Mouse (Mus musculus): ENCODE results near the gene Mnd1.

The Mnd1 gene

DNA sequence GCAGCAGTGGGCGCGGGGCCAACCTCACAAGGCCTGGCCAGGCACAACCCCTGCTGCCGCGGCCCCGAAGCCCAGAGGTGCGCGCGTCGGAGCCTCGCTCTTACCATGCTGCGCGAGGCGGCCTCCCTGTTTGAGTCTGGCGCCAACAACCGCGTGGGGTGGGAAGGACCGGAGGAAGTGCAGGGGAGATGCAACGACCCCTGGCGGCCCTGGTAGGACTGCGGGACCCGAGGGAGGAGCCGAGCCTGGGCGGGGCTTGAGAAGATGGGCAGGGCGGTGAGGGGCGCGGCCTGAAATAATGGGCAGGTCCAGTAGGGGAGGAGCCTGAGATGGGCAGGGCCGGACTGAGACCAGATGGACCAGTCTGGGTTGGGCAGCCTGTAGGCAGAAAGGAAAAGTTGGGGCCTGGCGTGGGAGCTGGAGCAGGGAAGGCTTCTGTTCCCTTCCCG, at the start of gene Mnd1:
Mnd1 (minus strand) TSS at position 229 of the 449 bp plus-strand sequence.
- DNase-seq (ENCODE audit: low spot score) = peak; percentile 97

DNA sequence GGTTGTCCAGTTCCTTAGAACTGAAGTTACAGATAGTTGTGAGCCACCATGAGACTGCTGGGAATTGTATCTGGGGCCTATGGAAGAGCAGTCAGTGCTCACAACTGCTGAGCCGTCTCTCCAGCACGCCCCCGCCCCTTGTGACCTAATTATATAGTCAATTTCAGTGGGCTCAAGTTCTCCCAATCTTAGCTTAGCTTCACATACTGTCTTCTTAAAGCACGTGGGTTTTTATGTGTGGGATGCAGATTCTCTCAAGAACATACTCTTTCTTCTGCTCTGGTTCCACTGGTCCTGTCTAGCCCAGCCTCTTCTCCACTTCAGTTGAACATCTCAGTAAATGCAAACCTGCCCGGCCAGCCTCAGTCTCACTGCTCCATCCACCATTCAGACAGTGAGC, 49.1 kb upstream of the Mnd1 start:
- DNase-seq (ENCODE audit: low spot score) = no peak

DNA sequence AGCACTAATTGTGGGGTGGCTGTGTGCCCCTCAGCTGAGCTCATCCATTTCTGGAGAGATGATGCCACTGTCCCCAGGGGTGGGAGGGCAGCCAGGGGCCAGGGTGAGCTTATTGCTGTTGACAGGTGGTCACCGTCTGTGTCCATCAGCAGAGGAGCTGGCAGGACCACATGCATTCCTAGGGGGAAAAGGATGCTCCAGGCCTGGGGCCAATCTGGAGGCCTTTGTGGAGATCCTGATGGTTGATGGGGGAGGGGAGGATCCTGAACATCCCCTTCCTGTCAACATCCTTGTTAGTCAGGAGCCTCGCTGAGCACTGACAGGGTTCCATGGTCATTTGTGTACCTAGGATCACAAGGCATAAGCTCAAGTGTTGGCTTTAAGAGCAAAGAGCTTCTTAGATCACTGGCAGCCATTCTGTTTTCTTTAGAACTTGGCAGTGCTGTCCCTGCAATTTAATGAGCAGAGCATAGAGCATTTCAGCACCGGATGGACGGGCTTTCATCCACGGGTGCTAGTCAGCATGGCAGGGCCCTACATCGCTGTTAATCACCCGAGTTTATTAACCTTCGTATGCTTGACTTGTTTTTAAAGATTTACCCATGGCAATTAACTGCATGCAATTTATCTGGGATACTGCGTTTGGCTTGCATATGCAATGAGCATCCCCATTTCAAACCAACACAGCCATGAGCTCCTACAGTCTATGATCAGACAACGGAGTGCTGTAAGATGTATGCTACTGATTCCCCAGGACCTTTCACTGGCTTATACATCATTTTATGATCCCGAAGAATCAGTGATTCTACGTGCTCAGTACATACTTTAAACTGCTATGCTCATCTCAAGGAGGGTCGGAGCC, 45.2 kb upstream of the Mnd1 start:
- DNase-seq (ENCODE audit: low spot score) = no peak

- no peak for DNase-seq (ENCODE audit: low spot score)
Observed at GRCm38 (mm10) chr3:84199516-84199915, 43.9 kb upstream of the Mnd1 start.

DNA sequence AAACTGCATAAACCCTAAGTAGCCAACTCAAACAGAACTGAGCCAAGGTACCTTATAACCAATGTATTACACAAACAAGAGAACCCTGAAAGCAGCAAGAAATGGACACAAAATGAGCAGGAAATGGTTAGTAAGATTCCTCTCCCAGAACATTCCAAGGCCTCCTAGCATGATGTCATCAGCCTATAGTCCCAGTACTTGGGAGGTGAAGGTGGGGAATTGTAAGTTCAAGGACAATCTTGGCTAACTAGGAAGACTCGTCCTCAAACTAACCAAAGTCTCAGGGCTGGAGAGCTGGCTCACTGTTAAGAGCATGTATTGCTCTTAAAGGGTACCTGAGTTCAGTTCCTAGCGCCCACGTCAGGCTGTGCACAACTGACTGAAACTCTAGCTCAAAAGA, 42.6 kb upstream of the Mnd1 start:
- DNase-seq (ENCODE audit: low spot score) = no peak

GRCm38 (mm10) chr3:84193881-84194280, 38.3 kb upstream of the Mnd1 start:
- DNase-seq (ENCODE audit: low spot score) = no peak

DNA sequence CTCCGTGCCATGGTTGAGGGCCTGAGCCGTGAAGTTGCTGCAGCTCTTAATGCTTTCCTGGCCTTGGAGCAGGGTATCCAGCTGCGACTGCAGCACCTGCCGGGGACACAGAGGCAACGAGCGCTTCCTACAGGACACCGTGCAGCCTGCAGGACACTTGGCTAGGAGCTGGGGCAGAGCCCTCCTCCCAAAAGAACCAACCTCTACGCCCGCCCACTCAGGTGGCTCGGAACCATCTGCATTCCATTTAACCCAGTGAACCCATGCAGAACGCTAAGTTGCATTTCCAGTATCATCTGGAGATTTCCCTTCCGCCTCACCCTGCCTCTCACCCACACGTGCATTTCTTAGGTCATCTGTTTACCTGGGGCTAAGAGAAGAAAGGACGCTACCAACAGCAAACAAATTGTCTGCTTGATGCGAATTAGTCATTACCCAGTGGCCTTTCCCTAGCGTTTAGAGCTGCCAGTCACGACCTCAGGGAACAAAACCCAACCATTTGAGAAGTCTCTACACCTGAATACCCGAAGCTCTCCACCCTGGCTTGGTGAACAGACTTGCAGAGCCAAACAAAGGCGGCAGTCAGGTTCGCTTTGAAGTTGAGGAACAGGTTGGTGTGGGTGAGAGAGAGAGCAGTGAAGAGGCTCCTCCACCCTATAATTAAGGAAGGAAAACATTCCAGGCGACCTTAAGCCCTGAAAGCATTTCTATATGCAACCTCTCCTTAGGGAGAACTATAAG, 35.7 kb upstream of the Mnd1 start:
- DNase-seq (ENCODE audit: low spot score) = no peak

DNA sequence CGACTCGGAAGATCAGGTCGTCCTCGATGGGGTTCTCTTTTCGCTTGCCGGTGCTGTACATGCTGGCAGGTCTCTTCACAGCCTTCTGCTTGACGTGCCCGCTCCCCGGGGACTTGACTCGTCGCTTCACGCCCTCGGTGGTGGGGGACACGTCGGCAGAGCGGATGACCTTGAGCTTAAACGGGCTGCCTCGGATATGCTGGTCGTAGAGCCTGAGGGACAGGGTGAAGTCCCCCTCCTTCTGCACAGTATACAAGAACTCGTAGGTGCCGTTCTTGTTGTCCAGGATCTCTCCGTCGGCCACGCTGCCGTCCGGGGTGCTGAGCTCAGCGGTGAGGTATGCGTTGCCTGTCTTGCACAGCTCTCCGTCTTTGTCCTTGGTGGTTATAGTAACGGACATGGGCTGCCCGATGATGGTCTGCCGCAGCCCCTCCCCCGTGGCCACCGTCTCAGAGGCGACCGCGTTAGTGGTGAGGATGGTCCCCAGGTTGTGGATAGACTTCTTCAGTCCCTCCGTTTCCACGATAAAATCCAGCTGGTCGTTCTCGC, 35.0 kb upstream of the Mnd1 start:
- DNase-seq (ENCODE audit: low spot score) = no peak

DNA sequence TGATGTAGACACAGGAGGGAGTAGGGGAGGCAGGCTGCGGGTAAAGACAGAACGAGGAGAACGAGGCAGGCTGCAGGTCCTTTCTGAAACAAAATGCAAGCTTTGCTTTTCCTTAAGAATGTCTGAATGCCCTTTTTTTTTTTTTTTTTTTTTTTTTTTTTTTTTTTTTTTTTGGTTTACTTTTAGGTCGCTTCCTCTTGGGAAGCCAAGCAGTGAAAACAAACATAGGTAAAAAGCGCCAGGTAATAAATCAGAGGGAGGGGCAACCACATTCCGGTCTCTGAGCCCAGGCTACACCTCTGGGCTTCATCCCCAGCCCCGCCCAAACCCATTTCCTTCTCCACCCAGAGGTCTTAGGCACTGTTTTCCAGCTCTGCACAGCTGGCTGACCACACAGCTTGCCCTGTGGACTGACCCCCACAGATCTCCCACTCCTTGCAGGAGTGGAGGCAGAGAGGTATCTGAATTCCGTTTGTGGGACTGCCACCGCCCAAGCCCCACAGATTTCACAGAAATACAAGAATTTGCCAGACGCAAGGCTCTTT, 34.1 kb upstream of the Mnd1 start:
- no peak for DNase-seq (ENCODE audit: low spot score)

- no peak for DNase-seq (ENCODE audit: low spot score)
Observed at GRCm38 (mm10) chr3:84181717-84182116, 26.1 kb upstream of the Mnd1 start.

DNA sequence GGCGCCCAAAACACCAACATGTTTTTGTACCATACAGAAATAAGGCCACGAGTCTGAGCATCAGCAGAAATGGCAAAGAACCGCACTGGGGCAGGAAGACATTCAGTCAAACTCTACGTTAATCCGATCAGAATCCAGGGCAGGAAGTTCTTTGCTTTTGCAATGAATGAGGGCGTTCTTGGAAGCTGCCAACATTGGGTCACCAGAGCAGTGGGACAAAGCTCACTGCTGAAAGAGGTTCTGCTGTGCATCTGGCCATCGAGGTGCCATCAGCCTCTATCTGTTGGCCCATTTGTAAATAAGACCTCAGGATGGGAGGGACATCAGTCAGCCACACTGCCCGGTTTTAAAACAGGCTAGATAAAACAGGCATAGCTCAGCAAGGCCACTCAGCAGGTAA, 25.5 kb upstream of the Mnd1 start:
- no peak for DNase-seq (ENCODE audit: low spot score)

GRCm38 (mm10) chr3:84180304-84180703, 24.7 kb upstream of the Mnd1 start:
- no peak for DNase-seq (ENCODE audit: low spot score)

GRCm38 (mm10) chr3:84177834-84178233, 22.2 kb upstream of the Mnd1 start:
- no peak for DNase-seq (ENCODE audit: low spot score)

DNA sequence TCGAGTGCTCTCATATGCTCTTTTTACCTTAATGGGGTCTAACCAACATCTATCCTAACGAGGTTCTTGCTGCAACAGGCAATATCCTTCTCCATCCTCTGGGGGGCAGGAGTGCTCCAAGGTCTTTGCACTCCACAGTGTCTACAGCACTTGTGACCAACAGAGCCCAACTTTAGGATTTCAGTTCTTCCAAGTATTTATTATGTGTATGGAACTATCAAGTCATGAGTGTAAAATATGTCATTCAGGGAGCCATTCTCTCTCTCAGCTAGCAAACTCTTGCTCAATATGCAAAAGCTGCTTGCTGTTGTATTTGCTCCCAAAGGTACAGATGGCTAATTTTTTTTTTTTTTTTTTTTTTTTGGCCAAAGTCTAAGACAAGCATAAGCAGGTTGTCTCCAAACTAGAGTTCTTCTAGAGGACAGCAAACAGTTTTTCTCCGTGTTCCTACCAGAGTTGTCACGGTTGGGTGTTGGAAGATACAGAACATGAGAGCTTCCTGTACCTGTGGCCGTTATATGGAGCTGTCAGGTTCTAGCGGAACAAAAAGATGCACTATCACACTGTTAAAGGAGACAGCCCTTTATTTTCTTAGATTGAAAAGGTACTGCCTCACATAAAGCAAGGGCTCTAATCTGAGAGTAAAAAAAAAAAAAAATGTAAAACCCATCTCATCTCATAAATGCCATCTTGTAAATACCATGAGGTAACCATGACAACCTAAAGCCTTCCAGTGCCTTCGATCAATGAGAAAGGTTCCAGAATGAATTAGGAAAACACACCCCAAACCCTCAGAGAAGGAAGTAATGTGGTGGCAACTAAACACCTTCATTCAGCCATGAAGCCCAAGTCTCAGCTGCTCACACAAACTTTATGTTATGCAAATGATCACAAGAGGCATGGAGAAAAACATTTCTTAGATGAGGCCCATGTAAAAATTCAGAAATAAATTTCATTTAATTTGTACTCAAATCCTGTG, 20.0 kb upstream of the Mnd1 start:
- peak; percentile 34 for DNase-seq (ENCODE audit: low spot score)

GRCm38 (mm10) chr3:84173581-84174154, 18.1 kb upstream of the Mnd1 start, which contains the start of gene Gm6525:
TSS of gene Gm6525 (plus strand) at chr3:84174104.
- DNase-seq (ENCODE audit: low spot score) = no peak

- DNase-seq (ENCODE audit: low spot score) = no peak
Observed at GRCm38 (mm10) chr3:84172406-84172805, 16.8 kb upstream of the Mnd1 start.

- DNase-seq (ENCODE audit: low spot score) = no peak
Observed at GRCm38 (mm10) chr3:84169393-84170005, 13.9 kb upstream of the Mnd1 start.

GRCm38 (mm10) chr3:84168943-84169342, 13.4 kb upstream of the Mnd1 start:
- DNase-seq (ENCODE audit: low spot score) = no peak

DNA sequence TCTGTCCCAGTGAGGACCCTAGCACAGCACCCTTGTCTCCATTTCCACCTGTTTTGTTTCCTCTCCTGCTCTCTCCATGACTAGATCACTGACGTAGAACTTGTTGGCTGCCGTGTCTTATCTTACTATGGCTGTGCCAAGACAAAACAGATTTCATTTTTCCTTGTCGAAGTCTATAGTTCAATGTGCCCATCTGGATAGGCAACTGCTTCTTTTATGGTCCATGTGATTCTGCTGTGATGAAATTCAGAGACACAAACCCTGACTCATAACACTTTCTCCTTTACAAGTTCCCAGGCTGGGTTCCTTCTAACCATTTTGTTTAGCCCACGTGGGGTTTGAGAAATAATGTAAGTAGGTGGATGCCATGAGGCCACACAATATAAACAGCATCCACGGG, 10.5 kb upstream of the Mnd1 start:
- no peak for DNase-seq (ENCODE audit: low spot score)

DNA sequence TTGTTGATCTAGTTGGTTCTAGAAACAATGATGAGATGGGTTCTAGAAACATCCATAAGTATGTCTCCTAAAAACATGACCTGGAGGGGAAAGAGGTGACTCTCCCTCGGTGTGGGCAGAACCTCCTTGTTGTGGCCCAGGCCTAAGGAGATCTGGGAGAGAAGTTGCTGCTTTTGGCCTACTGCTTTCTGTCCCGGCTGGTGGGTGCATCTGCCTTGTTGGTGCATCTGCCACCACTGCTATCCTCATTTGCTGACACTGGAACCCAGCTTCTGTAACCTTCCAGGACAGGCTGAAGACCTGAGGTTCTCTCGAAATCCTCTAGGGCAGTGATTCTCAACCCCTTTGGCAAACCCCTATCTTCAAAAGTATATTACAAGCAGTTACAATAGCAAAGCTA, 9.8 kb upstream of the Mnd1 start:
- DNase-seq (ENCODE audit: low spot score) = no peak
